Mouse (Mus musculus): Measurements from ENCODE around the gene Gm10203.
A peak's percentile ranks its signal among the peaks of the same experiment; 100 is the strongest.
"Not testable (repeated sequence)": the region's sequence is repeated elsewhere in the genome, so short reads cannot be mapped to it uniquely, and the experiment has no call there.

Gene Gm10203

DNA sequence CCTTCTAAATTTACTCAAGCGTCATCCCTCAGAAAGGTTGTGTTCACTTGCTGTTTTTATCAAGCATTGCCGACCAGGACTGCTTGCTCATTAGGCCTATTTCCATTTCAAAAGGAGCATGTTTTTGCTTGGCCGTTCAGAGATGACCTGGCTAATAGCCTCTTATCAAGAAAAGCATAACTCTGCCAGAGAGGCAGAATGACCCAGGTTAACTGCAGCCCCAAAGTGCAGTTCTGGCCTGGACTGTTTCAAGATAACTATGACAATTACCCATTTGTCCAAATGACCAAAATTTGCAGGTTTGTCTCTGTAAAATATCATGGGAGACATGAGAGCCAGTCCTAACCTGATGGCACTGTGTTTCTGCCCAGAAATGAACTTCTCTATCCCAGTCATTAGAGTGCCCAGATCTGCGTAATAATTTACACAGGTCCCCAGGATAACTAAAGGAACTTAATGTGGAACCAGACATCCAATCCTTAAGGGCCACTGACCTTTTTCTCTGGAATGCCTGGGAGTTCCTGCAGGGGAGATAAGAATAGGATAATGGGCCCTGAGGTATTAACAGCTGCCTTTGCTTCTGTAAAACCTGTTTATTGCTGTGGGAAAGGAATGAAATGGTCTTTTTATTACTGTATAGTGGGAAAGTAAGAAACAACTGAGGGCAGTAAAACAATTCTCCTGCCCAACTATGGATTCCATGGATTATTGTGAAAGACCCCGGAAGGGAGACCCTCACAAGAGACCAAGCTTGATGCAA lies 4.6 kb downstream of the Gm10203 start:
- DNase-seq (ENCODE audit: low read depth, low spot score), result no peak

DNA sequence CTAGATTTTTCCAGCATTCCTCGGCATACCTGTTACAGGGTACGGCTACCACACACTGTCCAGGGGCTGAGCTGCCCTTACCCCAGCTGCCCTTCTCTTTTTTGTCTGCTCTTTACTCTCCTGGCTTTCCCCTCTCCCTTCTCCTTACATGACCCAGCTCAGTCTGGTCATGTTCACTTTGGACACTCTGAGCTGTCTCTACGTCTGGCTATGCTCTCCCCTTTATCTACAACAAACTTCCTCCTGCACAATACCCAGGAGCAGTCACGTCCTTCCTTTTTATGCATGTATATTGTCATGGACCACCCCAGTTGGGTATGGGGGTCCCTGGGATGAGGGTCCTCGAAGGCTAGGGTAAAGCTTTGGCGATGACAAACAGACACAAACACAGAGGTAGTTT lies 5.7 kb downstream of the Gm10203 start:
- DNase-seq (ENCODE audit: low read depth, low spot score), result no peak

GRCm38 (mm10) chr6:149137936-149138335 lies 8.0 kb downstream of the Gm10203 start:
- peak; percentile 68 for DNase-seq (ENCODE audit: low read depth, low spot score)

DNA sequence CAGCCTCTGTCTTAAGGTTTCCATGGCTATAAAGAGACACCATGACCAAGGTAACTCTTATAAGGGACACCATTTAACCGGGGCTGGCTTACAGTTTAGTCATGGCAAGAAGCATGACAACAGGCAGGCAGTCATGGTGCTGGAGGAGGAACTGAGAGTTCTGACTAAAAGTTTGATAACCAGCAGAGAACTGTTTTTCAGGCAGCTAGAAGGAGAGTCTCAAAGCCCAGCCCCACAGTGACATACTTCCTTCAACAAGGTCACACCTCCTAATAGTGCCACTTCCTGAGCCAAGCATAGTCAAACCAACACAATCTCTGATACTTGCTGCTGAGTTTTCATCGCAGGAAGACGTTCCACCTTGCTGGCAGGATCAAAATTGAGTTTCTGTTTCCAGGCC lies 9.0 kb downstream of the Gm10203 start:
- DNase-seq (ENCODE audit: low read depth, low spot score), result peak; percentile 37

DNA sequence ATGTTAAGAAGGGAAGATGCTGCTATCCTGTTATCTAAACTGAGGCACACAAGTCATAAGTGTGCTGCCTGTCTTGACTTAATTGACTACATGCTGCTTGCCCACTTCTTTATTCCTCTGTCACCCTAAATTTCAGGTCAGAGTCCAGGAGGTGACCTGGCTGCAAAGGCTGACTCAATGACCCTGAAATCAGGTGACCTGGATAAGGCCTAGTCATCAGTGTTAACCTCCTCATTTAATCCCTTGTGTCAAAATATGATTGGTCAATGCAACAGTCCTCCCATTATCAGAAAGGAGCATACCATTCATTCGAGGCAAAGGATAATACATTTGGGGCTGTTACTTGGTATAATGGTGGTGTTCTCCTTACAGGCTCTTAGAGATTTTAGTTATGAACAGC lies 9.5 kb downstream of the Gm10203 start, which contains the start of gene Etfbkmt:
Etfbkmt (plus strand) TSS at position 379 of the 400 bp plus-strand sequence.
- DNase-seq (ENCODE audit: low read depth, low spot score), result no peak

DNA sequence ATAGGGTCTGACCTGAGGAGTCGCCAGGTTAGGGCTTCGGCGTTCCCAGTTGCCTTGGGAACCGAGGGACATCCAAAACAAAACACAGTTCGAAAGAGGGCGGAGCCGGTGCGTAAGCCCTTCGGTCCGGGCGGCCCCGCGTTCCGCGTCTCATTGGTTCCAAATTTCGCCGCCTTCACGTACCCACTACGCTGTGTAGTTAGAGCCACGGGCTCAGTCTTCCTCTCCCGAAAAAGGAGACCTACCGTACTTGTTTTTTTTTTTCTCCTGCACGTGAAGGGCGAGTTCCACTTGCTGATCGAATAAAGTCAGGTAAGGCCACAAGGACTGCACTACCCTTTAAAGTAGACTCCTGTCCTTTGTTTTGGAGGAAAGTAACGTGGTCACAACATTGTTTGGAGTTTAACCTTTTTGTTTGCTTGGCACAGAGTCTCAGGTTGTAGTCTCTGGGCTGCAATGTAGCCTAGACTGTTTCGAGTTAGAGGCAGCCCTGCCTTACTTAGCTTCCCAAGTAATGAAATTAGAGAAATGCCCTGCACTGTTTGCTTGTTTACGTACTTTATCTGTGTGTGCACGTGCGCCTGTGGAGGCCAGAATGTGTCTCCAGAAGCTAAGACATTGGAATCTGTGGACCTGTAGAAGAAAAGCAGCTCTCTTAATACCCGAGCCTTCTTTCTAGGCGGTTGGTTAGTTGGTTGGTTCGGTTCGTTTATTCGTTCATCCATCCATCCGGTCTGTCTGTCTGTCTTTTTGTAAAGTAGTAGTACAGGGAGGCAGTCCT lies 11.6 kb downstream of the Gm10203 start:
- peak; percentile 97 for DNase-seq (ENCODE audit: low read depth, low spot score)

DNA sequence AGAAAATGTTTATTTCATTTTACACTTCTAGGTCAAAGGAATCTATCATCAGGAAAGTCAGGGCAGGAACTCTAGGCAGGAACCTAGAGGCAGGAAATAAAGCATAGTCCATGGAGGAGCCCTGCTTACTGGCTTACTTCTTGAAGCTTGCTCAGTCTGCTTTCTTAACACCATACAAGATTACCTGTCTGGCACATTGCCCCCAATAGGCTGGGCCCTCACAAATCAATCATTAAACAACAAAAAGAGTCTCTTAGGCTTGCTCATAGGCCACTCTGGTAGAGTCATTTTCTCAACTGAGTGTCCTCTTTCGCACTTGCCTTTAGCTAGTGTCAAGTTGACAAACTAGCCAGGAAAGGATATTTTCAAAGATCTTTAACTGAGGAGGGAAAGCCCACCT lies 15.2 kb downstream of the Gm10203 start:
- no peak for DNase-seq (ENCODE audit: low read depth, low spot score)

DNA sequence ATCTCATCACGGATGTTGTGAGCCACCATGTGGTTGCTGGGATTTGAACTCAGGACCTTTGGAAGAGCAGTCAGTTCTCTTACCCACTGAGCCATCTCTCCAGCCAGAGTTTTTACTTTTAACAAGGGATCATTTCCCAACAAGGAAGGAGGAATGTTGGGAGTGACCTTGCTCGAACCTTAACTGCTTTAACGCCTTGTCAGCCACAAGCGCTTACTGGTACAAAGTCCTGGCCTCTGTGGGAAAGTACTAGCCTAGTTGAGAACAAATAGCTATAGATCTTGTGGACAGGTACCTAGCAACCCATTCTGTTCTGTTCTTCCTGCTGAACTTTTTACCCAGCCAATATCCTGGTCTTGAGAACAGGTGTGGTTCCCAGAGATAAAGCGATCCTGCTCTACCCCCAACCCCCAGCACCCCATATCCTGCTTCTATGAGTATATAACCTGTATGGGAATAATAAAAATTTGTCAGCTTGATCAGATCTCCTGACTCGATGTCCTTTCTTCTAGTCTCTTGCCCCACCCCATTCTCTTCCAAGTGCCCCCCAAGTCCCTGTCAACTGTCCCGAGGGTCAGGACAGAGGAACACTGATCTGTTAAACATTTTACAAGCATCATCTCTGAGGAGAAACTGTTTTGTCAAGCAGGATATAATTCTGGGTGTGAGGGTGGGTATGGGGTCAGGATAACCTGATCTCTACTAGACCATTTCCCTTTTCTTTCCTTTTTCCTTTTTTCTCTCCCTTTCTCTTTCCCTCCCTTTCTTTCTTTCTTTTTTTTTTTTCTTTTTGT lies 18.7 kb downstream of the Gm10203 start:
- peak; percentile 76 for DNase-seq (ENCODE audit: low read depth, low spot score)

GRCm38 (mm10) chr6:149152119-149152518 lies 22.1 kb downstream of the Gm10203 start:
- no peak for DNase-seq (ENCODE audit: low read depth, low spot score)

GRCm38 (mm10) chr6:149153473-149154115 lies 23.6 kb downstream of the Gm10203 start:
- DNase-seq (ENCODE audit: low read depth, low spot score), result no peak

DNA sequence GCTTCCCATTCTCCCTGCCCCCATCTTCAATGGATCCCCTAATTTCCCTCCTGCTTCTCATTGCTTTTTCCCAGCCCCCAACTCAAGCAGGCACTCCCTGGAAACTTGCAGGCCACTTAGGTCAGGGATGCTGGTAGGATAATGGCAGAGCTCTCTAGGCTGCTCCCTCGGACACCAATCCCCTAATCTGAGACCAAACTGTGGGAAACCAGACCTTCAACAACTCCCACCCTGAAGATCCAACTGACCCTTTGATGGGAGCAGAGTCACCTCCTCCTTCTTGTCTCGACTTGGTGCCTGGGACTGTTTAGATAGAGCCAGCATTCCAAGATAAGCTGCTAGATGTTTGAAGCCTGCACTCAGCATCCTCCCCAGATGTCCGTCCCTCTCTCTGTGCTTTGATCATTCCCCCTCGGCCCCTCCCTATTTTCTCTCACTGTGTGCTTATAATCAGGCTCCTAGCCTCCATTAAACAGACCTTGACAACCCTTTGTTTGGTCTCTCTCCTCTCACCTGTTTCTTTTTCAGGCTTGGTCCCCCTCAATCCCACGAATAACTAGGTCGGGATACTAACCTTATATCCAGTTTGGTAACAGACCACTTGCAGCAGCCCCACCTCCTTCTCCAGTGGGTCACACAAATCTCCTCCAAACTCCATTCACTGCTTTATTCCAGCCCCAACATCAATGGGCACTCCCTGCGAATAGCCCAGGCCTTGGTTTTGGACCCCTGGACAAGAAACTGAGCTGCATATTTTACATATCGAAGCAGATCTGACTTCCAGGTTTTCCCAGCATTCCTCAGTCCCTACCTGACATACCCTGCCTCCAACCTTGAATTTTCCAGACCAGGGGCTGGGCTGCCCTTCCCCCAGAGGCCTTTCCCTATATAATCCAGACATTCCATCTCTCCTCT lies 24.4 kb downstream of the Gm10203 start:
- DNase-seq (ENCODE audit: low read depth, low spot score), result peak; percentile 24

GRCm38 (mm10) chr6:149155031-149155841 lies 25.3 kb downstream of the Gm10203 start:
- DNase-seq (ENCODE audit: low read depth, low spot score), result no peak

DNA sequence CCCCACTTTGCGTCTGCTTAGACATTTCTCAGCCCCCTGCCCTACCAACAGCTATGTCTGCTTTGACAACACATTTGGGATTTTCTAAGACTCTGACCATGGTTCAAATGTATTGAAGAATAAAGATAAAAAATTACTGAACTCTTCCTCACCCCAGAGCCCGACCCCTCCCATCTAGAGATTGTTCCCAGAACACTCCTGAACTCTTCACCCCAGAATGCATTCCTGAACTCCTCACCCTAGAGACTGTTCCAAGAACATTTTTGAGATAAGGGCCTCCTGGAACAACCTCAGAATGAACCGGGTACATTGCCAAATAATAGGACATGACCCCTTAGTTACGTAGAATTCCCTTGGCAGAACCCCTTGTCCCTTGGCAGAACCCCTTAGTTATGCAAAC lies 37.1 kb downstream of the Gm10203 start:
- not testable (repeated sequence) for DNase-seq (ENCODE audit: low read depth, low spot score)

DNA sequence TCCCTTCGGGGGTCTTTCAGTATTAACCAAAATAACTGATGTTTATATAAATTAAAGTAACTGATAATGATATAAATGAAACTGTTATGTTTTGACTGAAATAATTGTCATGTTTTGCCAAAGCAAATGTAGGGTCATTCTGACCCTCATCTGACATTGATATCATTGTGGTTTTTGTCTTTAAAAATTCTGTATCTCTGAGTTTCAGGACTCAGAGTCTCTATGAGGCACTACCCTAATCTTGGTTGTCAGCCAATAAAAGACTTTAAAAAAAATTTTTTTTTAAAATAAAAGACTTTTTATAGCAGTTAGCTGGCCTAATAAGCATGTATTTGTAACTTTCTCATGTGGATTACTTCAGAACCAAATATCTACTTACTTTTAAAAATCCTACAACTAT lies 37.7 kb downstream of the Gm10203 start:
- no peak for DNase-seq (ENCODE audit: low read depth, low spot score)

- DNase-seq (ENCODE audit: low read depth, low spot score), result no peak
Observed at GRCm38 (mm10) chr6:149168436-149168835, 38.5 kb downstream of the Gm10203 start.

DNA sequence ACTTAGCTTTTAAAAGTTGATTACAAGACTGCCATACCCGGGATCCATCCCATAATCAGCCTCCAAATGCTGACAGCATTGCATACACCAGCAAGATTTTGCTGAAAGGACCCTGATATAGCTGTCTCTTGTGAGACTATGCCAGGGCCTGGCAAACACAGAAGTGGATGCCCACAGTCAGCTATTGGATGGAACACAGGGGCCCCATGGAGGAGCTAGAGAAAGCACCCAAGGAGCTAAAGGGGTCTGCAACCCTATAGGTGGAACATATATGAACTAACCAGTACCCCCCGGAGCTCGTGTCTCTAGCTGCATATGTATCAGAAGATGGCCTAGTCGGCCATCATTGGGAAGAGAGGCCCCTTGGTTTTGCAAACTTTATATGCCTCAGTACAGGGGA lies 40.0 kb downstream of the Gm10203 start:
- DNase-seq (ENCODE audit: low read depth, low spot score), result not testable (repeated sequence)

- no peak for DNase-seq (ENCODE audit: low read depth, low spot score)
Observed at GRCm38 (mm10) chr6:149173831-149174625, 44.1 kb downstream of the Gm10203 start.

GRCm38 (mm10) chr6:149174932-149175570 lies 45.1 kb downstream of the Gm10203 start:
- DNase-seq (ENCODE audit: low read depth, low spot score), result no peak
